Mouse (Mus musculus): ENCODE data around the gene Il1r2.

- TF ChIP-seq HCFC1 (IDR thresholded peaks at IDR 0.05; ENCODE audit: borderline replicate concordance, insufficient read depth, low read length) = no peak
- TF ChIP-seq MAFK (IDR thresholded peaks at IDR 0.05; ENCODE audit: insufficient read depth, low read depth, low read length) = no peak
- TF ChIP-seq ZC3H11A (IDR thresholded peaks at IDR 0.05; ENCODE audit: borderline replicate concordance, low read depth, low read length) = no peak
- TF ChIP-seq CHD2 (IDR thresholded peaks at IDR 0.05; ENCODE audit: low read depth, low read length) = no peak
Observed at GRCm38 (mm10) chr1:40073779-40074178, at the start of gene Il1r2.
